Comparison of ENCODE assay signal across 8 mouse cellular contexts in genomic region chr14:54568694-54569414, GRCm38 (mm10). TPM values are rescaled to one million over a fixed set of nuclear protein-coding genes. Genes with fewer than 3 reads are reported as not detected.
DNase-seq lines count a peak whose midpoint lies in the region; ATAC-seq and TF ChIP-seq lines count a peak whose summit lies in the region.

No protein-coding gene starts in this region.

- H3K36me3 ChIP-seq in forebrain, embryonic 10.5 days (replicated peaks): peaks cover 83% of the 10 kb centered on the region
- peaks cover 48% of the 10 kb centered on the region for H3K36me3 ChIP-seq in forebrain, embryonic 12.5 days (replicated peaks)
- peaks cover 57% of the 10 kb centered on the region for H3K36me3 ChIP-seq in heart, embryonic 12.5 days

- no peaks in the 10 kb centered on the region for H3K9me3 ChIP-seq in forebrain, embryonic 10.5 days
- no peaks in the 10 kb centered on the region for H3K9me3 ChIP-seq in forebrain, embryonic 12.5 days
- no peaks in the 10 kb centered on the region for H3K9me3 ChIP-seq in heart, embryonic 12.5 days (replicated peaks)

- TF ChIP-seq POLR2A in bone marrow, adult 2 months (IDR thresholded peaks at IDR 0.05; ENCODE audit: borderline replicate concordance, control insufficient read depth, low read depth, low read length): no peak
- no peak for TF ChIP-seq POLR2A in embryonic fibroblast, embryonic 13.5 days (IDR thresholded peaks at IDR 0.05; ENCODE audit: low read depth, low read length)

- H3K27ac ChIP-seq in forebrain, embryonic 10.5 days: peak overlapping the region; percentile 72; the same call in 1 of the 2 replicates
- no peak overlapping the region for H3K27ac ChIP-seq in forebrain, embryonic 12.5 days
- H3K27ac ChIP-seq in bone marrow, adult 2 months (ENCODE audit: control insufficient read depth, insufficient read depth, low read depth, low read length, poor library complexity): no peak overlapping the region
- H3K27ac ChIP-seq in embryonic fibroblast, embryonic 13.5 days (ENCODE audit: insufficient read depth, low read length): no peak overlapping the region
- peak overlapping the region; percentile 63; the same call in 1 of the 2 replicates for H3K27ac ChIP-seq in heart, embryonic 12.5 days (ENCODE audit: poor library complexity, severe bottlenecking)

- TF ChIP-seq CTCF in bone marrow, adult 2 months (IDR thresholded peaks at IDR 0.05; ENCODE audit: control insufficient read depth, insufficient read depth, low read length): peak; percentile 72
- TF ChIP-seq CTCF in embryonic fibroblast, embryonic 13.5 days (IDR thresholded peaks at IDR 0.05; ENCODE audit: borderline replicate concordance, insufficient read depth, low read length): peak; percentile 40; the same call in 1 of the 2 replicates

- no peak overlapping the region for H3K4me2 ChIP-seq in forebrain, embryonic 12.5 days
- peak overlapping the region; percentile 17; the same call in 1 of the 2 replicates for H3K4me2 ChIP-seq in heart, embryonic 12.5 days

- peak; percentile 79 for DNase-seq in forebrain, embryonic 10.5 days (ENCODE audit: extremely low spot score, low spot score)
- DNase-seq in layer of hippocampus, adult 9-11 months: peak; percentile 59
- DNase-seq in lung, postnatal 14 days: peak; percentile 82
- DNase-seq in right cerebral cortex, postnatal 4 days: peak; percentile 70

- no peak overlapping the region for H3K9ac ChIP-seq in forebrain, embryonic 12.5 days
- H3K9ac ChIP-seq in heart, embryonic 12.5 days: peak overlapping the region; percentile 56; the same call in 1 of the 2 replicates

- H3K4me3 ChIP-seq in forebrain, embryonic 10.5 days: peak overlapping the region; percentile 23; the same call in 1 of the 2 replicates
- no peak overlapping the region for H3K4me3 ChIP-seq in forebrain, embryonic 12.5 days (replicated peaks)
- H3K4me3 ChIP-seq in bone marrow, adult 2 months (replicated peaks; ENCODE audit: control insufficient read depth, low read depth, low read length): no peak overlapping the region
- H3K4me3 ChIP-seq in embryonic fibroblast, embryonic 13.5 days (ENCODE audit: insufficient read depth, low read length): no peak overlapping the region
- H3K4me3 ChIP-seq in heart, embryonic 12.5 days: no peak overlapping the region

- H3K4me1 ChIP-seq in forebrain, embryonic 10.5 days: peaks cover 52% of the 10 kb centered on the region
- peaks cover 40% of the 10 kb centered on the region for H3K4me1 ChIP-seq in forebrain, embryonic 12.5 days
- no peaks in the 10 kb centered on the region for H3K4me1 ChIP-seq in bone marrow, adult 2 months (ENCODE audit: control insufficient read depth, insufficient read depth, low read length)
- H3K4me1 ChIP-seq in embryonic fibroblast, embryonic 13.5 days (ENCODE audit: control insufficient read depth, insufficient read depth, low read length): peaks cover 9% of the 10 kb centered on the region; the same call in 1 of the 2 replicates
- peaks cover 51% of the 10 kb centered on the region for H3K4me1 ChIP-seq in heart, embryonic 12.5 days (replicated peaks)

- WGBS in forebrain, embryonic 10.5 days: 79% methylated on average over 15 of the region's 15 CpGs
- WGBS in forebrain, embryonic 12.5 days: 73% methylated on average over 15 of the region's 15 CpGs
- WGBS in bone marrow, adult 2 months: 73% methylated on average over 15 of the region's 15 CpGs
- WGBS in heart, embryonic 12.5 days: 71% methylated on average over 15 of the region's 15 CpGs

- H3K27me3 ChIP-seq in forebrain, embryonic 10.5 days (ENCODE audit: poor library complexity, severe bottlenecking): no peaks in the 10 kb centered on the region
- H3K27me3 ChIP-seq in forebrain, embryonic 12.5 days: no peaks in the 10 kb centered on the region
- no peaks in the 10 kb centered on the region for H3K27me3 ChIP-seq in heart, embryonic 12.5 days (replicated peaks)

- ATAC-seq in forebrain, embryonic 12.5 days (ENCODE audit: low FRiP score): no peak; the same call in 1 of the 2 replicates
- ATAC-seq in heart, embryonic 12.5 days (ENCODE audit: insufficient number of reproducible peaks, low FRiP score): no peak

RNA-seq across cellular contexts. Expression of gene Ajuba, which starts 8.5 kb away (rescaled TPM):
- 79.1 and 98.7 TPM in 2 replicates for polyA plus RNA-seq in forebrain, embryonic 10.5 days (2016; fragmentation: Nextera tagmentation; extraction: Ambion mirVana)
- polyA plus RNA-seq in forebrain, embryonic 12.5 days (2016; fragmentation: Nextera tagmentation; extraction: Ambion mirVana): 37.5 and 47.3 TPM in 2 replicates
- 5.1 TPM in 1 of 2 replicates, not detected in the other for polyA plus RNA-seq in bone marrow, adult 2 months (2011; ENCODE audit: insufficient read depth, insufficient read length, low replicate concordance, missing spikeins)
- polyA plus RNA-seq in embryonic fibroblast, embryonic 13.5 days (2011; ENCODE audit: insufficient read length, low read depth, missing spikeins): 39.4 and 44.3 TPM in 2 replicates
- 39.5 and 40.7 TPM in 2 replicates for polyA plus RNA-seq in heart, embryonic 12.5 days (2016; fragmentation: Nextera tagmentation; extraction: Ambion mirVana)

RNA-seq across cellular contexts. Expression of gene Haus4, which starts 14.4 kb away (rescaled TPM):
- 59.1 and 65.4 TPM in 2 replicates for polyA plus RNA-seq in forebrain, embryonic 10.5 days (2016; fragmentation: Nextera tagmentation; extraction: Ambion mirVana)
- polyA plus RNA-seq in forebrain, embryonic 12.5 days (2016; fragmentation: Nextera tagmentation; extraction: Ambion mirVana): 43.5 and 47.5 TPM in 2 replicates
- 32.6 and 33.5 TPM in 2 replicates for polyA plus RNA-seq in bone marrow, adult 2 months (2011; ENCODE audit: insufficient read depth, insufficient read length, low replicate concordance, missing spikeins)
- 21.4 and 33.1 TPM in 2 replicates for polyA plus RNA-seq in embryonic fibroblast, embryonic 13.5 days (2011; ENCODE audit: insufficient read length, low read depth, missing spikeins)
- polyA plus RNA-seq in heart, embryonic 12.5 days (2016; fragmentation: Nextera tagmentation; extraction: Ambion mirVana): 38.0 and 46.3 TPM in 2 replicates

RNA-seq across cellular contexts. Expression of gene 4931414P19Rik, which starts 36.9 kb away (rescaled TPM):
- 9.5 and 11.0 TPM in 2 replicates for polyA plus RNA-seq in forebrain, embryonic 10.5 days (2016; fragmentation: Nextera tagmentation; extraction: Ambion mirVana)
- polyA plus RNA-seq in forebrain, embryonic 12.5 days (2016; fragmentation: Nextera tagmentation; extraction: Ambion mirVana): 9.0 and 9.2 TPM in 2 replicates
- 6.6 and 10.2 TPM in 2 replicates for polyA plus RNA-seq in bone marrow, adult 2 months (2011; ENCODE audit: insufficient read depth, insufficient read length, low replicate concordance, missing spikeins)
- 3.6 and 4.8 TPM in 2 replicates for polyA plus RNA-seq in embryonic fibroblast, embryonic 13.5 days (2011; ENCODE audit: insufficient read length, low read depth, missing spikeins)
- 6.4 and 6.8 TPM in 2 replicates for polyA plus RNA-seq in heart, embryonic 12.5 days (2016; fragmentation: Nextera tagmentation; extraction: Ambion mirVana)

RNA-seq across cellular contexts. Expression of gene Psmb5, which starts 49.0 kb away (rescaled TPM):
- polyA plus RNA-seq in forebrain, embryonic 10.5 days (2016; fragmentation: Nextera tagmentation; extraction: Ambion mirVana): 478 and 497 TPM in 2 replicates
- polyA plus RNA-seq in forebrain, embryonic 12.5 days (2016; fragmentation: Nextera tagmentation; extraction: Ambion mirVana): 395 and 399 TPM in 2 replicates
- polyA plus RNA-seq in bone marrow, adult 2 months (2011; ENCODE audit: insufficient read depth, insufficient read length, low replicate concordance, missing spikeins): 69.3 and 91.4 TPM in 2 replicates
- 147 and 178 TPM in 2 replicates for polyA plus RNA-seq in embryonic fibroblast, embryonic 13.5 days (2011; ENCODE audit: insufficient read length, low read depth, missing spikeins)
- 300 and 308 TPM in 2 replicates for polyA plus RNA-seq in heart, embryonic 12.5 days (2016; fragmentation: Nextera tagmentation; extraction: Ambion mirVana)

RNA-seq across cellular contexts. Expression of gene Prmt5, which starts 51.5 kb away (rescaled TPM):
- polyA plus RNA-seq in forebrain, embryonic 10.5 days (2016; fragmentation: Nextera tagmentation; extraction: Ambion mirVana): 162 and 164 TPM in 2 replicates
- 122 and 125 TPM in 2 replicates for polyA plus RNA-seq in forebrain, embryonic 12.5 days (2016; fragmentation: Nextera tagmentation; extraction: Ambion mirVana)
- polyA plus RNA-seq in bone marrow, adult 2 months (2011; ENCODE audit: insufficient read depth, insufficient read length, low replicate concordance, missing spikeins): 15.6 and 49.1 TPM in 2 replicates
- polyA plus RNA-seq in embryonic fibroblast, embryonic 13.5 days (2011; ENCODE audit: insufficient read length, low read depth, missing spikeins): 54.8 and 60.4 TPM in 2 replicates
- polyA plus RNA-seq in heart, embryonic 12.5 days (2016; fragmentation: Nextera tagmentation; extraction: Ambion mirVana): 63.5 and 65.0 TPM in 2 replicates

Comparison
In these comparisons a context has a peak if more than half of its experiments do, and no peak if none do; other contexts are left out.
1. H3K27ac ChIP-seq: peak in forebrain, embryonic 10.5 days (single experiment) and heart, embryonic 12.5 days (single experiment); none in forebrain, embryonic 12.5 days (single experiment), bone marrow, adult 2 months (single experiment) and embryonic fibroblast, embryonic 13.5 days (single experiment).
2. Peak in every context shown above with its lines, with median percentiles within 50 percentile points of each other: DNase-seq.